Mouse (Mus musculus) CH12.LX (cell line): Measurements from ENCODE around the gene Col4a1.

Experiments used
- CTCF ChIP-seq, 2 experiments: IDR thresholded peaks in 1 of 2; conservative IDR thresholded peaks in 1 of 2; 2 replicates each; pipeline ENCODE4 v1.5.1; 2011 to 2012; ENCODE audit warnings: low read depth in 2 of 2, low read length in 2 of 2, improper control_type of control experiment in 1 of 2, inconsistent platforms in 1 of 2, mild to moderate bottlenecking in 1 of 2, moderate library complexity in 1 of 2
- ELF1 ChIP-seq: IDR thresholded peaks from 2 replicates; pipeline ENCODE4 v1.6.1; 2014; ENCODE audit warnings: low read depth, mild to moderate bottlenecking, inconsistent platforms, low read length, improper control_type of control experiment
- MAX ChIP-seq: IDR thresholded peaks from 2 replicates; pipeline ENCODE4 v1.6.1; 2011; ENCODE audit warnings: low read length, improper control_type of control experiment
- POLR2A ChIP-seq: IDR thresholded peaks from 2 replicates; pipeline ENCODE4 v1.6.1; 2011; ENCODE audit warnings: low read depth, mild to moderate bottlenecking, improper control_type of control experiment, low read length
- SMC3 ChIP-seq: IDR thresholded peaks from 2 replicates; pipeline ENCODE4 v1.6.1; 2011; ENCODE audit warnings: low read depth, low read length, improper control_type of control experiment
- USF1 ChIP-seq: IDR thresholded peaks from 2 replicates; pipeline ENCODE4 v1.6.1; 2014; ENCODE audit warnings: low read depth, mild to moderate bottlenecking, inconsistent platforms, low read length, improper control_type of control experiment
- USF2 ChIP-seq: conservative IDR thresholded peaks from 2 replicates; pipeline ENCODE4 v1.6.1; 2011; ENCODE audit warnings: low read depth, low read length, improper control_type of control experiment
- ZC3H11A ChIP-seq: IDR thresholded peaks from 2 replicates; pipeline ENCODE4 v1.6.1; 2012; ENCODE audit warnings: low read depth, mild to moderate bottlenecking, inconsistent platforms, low read length, improper control_type of control experiment

DNA sequence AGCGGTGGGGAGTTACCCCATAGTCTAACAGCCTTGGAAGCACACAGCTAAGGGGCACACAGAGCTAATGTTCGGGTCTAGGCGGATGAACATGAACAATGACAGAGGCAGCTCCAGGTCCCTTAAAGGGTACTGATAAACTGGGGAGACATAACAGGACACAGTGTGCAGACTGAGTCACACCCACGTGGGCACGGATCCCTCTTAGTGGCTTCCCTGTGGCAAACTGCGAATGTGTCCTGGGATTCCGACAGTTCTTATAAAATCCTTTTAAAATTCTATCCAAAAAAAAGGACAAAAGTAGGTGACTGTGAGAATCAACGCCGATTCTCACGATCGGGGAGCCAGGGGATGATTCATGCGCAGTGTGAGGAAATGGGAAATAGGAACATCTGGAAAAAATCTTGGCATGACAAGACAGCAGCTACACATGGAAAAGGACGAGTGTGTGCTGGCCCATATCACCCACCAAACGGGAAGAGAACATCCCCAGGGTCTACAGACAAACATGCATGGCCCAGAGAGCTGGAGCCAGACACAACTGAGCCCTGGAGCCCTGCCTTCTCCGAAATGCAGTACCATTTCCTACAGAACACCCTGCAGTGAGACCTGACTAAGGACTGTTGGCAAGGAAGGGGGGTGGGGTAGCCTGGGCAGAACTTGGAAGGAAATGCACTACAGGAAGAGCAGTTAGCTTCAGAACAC, 50.4 kb downstream of the Col4a1 start:
- no peak for TF ChIP-seq POLR2A
- no peak for TF ChIP-seq SMC3
- no peak for TF ChIP-seq USF2
- no peak for TF ChIP-seq ELF1
- TF ChIP-seq CTCF (conservative IDR thresholded peaks at IDR 0.05 in 1 of 2, IDR thresholded peaks at IDR 0.05 in 1 of 2; ENCODE audit: low read depth in 2 of 2, low read length in 2 of 2): no peak
- TF ChIP-seq ZC3H11A: no peak
- no peak for TF ChIP-seq MAX
- no peak for TF ChIP-seq USF1
